Mouse (Mus musculus) hindbrain, embryonic 12.5 days (tissue): ENCODE results near the gene Spata5. TPM values are rescaled to one million over a fixed set of nuclear protein-coding genes. Genes with fewer than 3 reads are reported as not detected.

Source experiments
- ATAC-seq: fragments of 200-750 bp; cut with Nextera tagmentation; 2 replicates; pipeline ENCODE4 v1.8.0; 2017; ENCODE audit warnings: moderate TSS enrichment; ENCODE audit not compliant: low FRiP score
- H3K27ac ChIP-seq: fragments of 300-500 bp; sonication (generic); 2 replicates; pipeline ENCODE4 v1.5.1; 2016; ENCODE audit warnings: mild to moderate bottlenecking
- H3K27me3 ChIP-seq: fragments of 300-500 bp; sonication (generic); 2 replicates; pipeline ENCODE4 v1.6.1; 2016; ENCODE audit warnings: mild to moderate bottlenecking
- H3K36me3 ChIP-seq: fragments of 300-500 bp; sonication (generic); 2 replicates; pipeline ENCODE4 v1.6.1; 2016; ENCODE audit warnings: mild to moderate bottlenecking
- H3K4me1 ChIP-seq: fragments of 300-500 bp; sonication (generic); 2 replicates; pipeline ENCODE4 v1.6.1; 2016
- H3K4me2 ChIP-seq: fragments of 300-500 bp; sonication (generic); replicated peaks from 2 replicates; pipeline ENCODE4 v1.6.1; 2016; ENCODE audit warnings: mild to moderate bottlenecking
- H3K4me3 ChIP-seq: fragments of 300-500 bp; sonication (generic); 2 replicates; pipeline ENCODE4 v1.5.1; 2016; ENCODE audit warnings: mild to moderate bottlenecking
- H3K9ac ChIP-seq: fragments of 300-500 bp; sonication (generic); 2 replicates; pipeline ENCODE4 v1.6.1; 2016; ENCODE audit warnings: mild to moderate bottlenecking, moderate library complexity
- H3K9me3 ChIP-seq: fragments of 300-500 bp; sonication (generic); replicated peaks from 2 replicates; pipeline ENCODE4 v1.6.1; 2016; ENCODE audit warnings: mild to moderate bottlenecking
- WGBS: fragments of 180-500 bp; shearing (Covaris S2); methylation state at CpG from one replicate; pipeline ENCODE4 v1.1.7; 2016; 5-methylcytosine and 5-hydroxymethylcytosine counted together
- polyA plus RNA-seq: library from polyadenylated mRNA; unstranded; fragments of >200 nt; fragmentation: Nextera tagmentation; extraction: Ambion mirVana; gene quantifications from 2 replicates; pipeline ENCODE4 v1.2.1, GENCODE M21; 2016

Gene Spata5
- polyA plus RNA-seq, 1 experiment from 2014 or later, result 35.3 TPM

GRCm38 (mm10) chr3:37483709-37484265 lies 64.1 kb downstream of the Spata5 start:
- Histone ChIP-seq H3K27me3 (no peaks in the 10 kb centered on the region), H3K27ac (no peak overlapping the region), H3K9ac (no peak overlapping the region), H3K36me3 (no peaks in the 10 kb centered on the region), H3K4me2 (no peak overlapping the region), H3K4me1 (no peaks in the 10 kb centered on the region), H3K9me3 (no peaks in the 10 kb centered on the region), H3K4me3 (no peak overlapping the region)
- 90% methylated on average over 4 of the region's 4 CpGs for WGBS
- ATAC-seq, result no peak

DNA sequence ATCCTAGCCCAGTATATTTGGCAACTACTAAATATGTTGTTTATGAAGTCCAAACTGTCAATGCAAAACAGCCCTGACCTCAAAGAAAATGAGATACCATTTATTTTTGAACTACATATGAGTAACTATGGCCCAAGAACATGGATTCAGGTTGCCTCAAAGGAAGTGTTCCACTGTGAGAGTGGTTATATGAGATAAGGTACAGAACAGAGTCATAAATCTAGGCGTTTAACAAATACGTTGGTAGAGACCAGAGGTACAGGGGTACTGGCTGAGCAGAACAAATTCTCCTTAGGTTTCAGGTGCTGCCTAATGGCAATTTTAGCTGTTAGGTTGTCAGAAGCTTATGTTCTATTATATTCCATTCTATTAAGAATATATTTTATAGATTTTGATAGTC lies 67.9 kb downstream of the Spata5 start:
- 88% methylated on average over 2 of the region's 2 CpGs for WGBS
- H3K27me3 ChIP-seq, result no peaks in the 10 kb centered on the region
- ATAC-seq, result no peak

DNA sequence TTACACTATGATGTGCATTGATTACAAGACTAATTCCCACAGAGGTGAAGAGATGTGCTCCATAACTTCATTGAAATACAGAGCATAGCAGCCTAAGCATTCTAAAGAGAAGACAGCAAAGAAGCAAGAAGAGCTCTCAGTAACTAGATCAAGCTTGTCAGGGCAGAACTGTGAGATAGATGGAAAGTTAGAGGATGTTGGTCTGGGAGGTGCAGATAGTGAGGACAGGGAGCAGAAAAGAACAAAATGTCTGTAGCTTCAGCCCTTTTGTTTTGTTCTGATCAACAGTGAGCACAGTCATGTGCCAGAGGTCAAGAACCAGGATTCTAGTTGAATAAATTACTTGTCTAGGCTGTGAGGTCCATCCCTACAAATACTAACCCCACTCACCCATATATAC lies 68.5 kb downstream of the Spata5 start:
- Histone ChIP-seq H3K9ac (no peak overlapping the region), H3K36me3 (no peaks in the 10 kb centered on the region), H3K9me3 (no peaks in the 10 kb centered on the region), H3K4me3 (no peak overlapping the region), H3K4me1 (no peaks in the 10 kb centered on the region), H3K4me2 (no peak overlapping the region), H3K27ac (no peak overlapping the region), H3K27me3 (no peaks in the 10 kb centered on the region)
- no peak for ATAC-seq

More for the DNA sequence above, 67.9 kb downstream of the Spata5 start:
- no peaks in the 10 kb centered on the region for H3K36me3 ChIP-seq
- H3K4me1 ChIP-seq, result no peaks in the 10 kb centered on the region
- H3K4me3 ChIP-seq, result no peak overlapping the region
- no peak overlapping the region for H3K4me2 ChIP-seq
- H3K9ac ChIP-seq, result no peak overlapping the region
- H3K27ac ChIP-seq, result no peak overlapping the region
- H3K9me3 ChIP-seq, result no peaks in the 10 kb centered on the region

GRCm38 (mm10) chr3:37490025-37490424 lies 70.3 kb downstream of the Spata5 start:
- WGBS, result 92% methylated on average over 3 of the region's 3 CpGs
- Histone ChIP-seq H3K27me3 (no peaks in the 10 kb centered on the region), H3K4me1 (no peaks in the 10 kb centered on the region), H3K9me3 (no peaks in the 10 kb centered on the region), H3K9ac (no peak overlapping the region), H3K36me3 (no peaks in the 10 kb centered on the region), H3K27ac (no peak overlapping the region), H3K4me3 (no peak overlapping the region), H3K4me2 (no peak overlapping the region)
- ATAC-seq, result no peak

- Histone ChIP-seq H3K9ac (no peak overlapping the region), H3K36me3 (no peaks in the 10 kb centered on the region), H3K27me3 (no peaks in the 10 kb centered on the region), H3K4me2 (no peak overlapping the region), H3K27ac (no peak overlapping the region), H3K9me3 (no peaks in the 10 kb centered on the region), H3K4me1 (no peaks in the 10 kb centered on the region), H3K4me3 (no peak overlapping the region)
- WGBS, result 79% methylated on average over 1 of the region's 1 CpGs
- ATAC-seq, result no peak
These were observed 81.2 kb downstream of the Spata5 start for GRCm38 (mm10) chr3:37500939-37501338.

DNA sequence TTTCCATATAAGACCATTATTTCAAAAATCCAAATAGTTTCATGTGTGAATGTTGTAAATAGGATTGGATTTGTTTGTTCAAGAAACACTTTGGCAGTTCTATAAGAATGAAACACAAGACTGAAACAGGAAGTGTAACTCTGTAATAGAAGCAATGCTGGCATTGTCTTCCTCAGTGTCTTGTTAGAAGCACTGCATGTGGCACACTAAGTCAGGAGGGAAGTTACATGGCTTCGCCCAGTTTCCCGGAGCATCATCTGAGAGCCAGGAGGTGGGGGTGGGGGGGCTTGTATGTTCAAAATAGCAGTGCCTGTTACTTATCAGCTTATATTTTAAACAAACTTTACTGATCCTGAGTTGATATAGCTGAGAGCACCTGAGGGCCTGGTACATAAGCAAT lies 82.9 kb downstream of the Spata5 start:
- no peak for ATAC-seq
- no peak overlapping the region for H3K4me2 ChIP-seq

DNA sequence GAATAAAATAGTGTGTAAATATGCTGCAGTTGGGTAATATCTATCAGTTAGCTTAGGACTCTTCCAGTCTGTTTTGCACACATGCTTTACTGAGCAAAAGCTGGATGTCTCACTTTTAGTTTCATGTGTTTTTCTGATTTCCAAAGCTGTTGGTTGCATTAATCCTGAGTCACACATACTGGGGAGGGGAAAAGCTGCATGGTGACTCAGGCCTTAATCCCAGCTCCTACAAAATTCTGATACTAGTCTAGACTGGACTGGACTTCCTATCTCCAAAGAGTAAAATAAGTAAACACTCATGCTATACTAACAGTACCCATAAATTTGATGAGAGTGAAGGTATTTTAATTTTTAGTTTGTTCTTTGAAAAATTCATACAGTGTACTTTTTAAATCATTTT lies 84.2 kb downstream of the Spata5 start:
- Histone ChIP-seq H3K27ac (no peak overlapping the region), H3K27me3 (no peaks in the 10 kb centered on the region), H3K9ac (no peak overlapping the region), H3K36me3 (no peaks in the 10 kb centered on the region), H3K4me3 (no peak overlapping the region), H3K4me1 (no peaks in the 10 kb centered on the region), H3K4me2 (no peak overlapping the region), H3K9me3 (no peaks in the 10 kb centered on the region)
- ATAC-seq, result no peak

More for the DNA sequence above, 82.9 kb downstream of the Spata5 start:
- no peak overlapping the region for H3K9ac ChIP-seq
- no peaks in the 10 kb centered on the region for H3K9me3 ChIP-seq
- H3K27ac ChIP-seq, result no peak overlapping the region
- no peaks in the 10 kb centered on the region for H3K36me3 ChIP-seq
- H3K4me1 ChIP-seq, result no peaks in the 10 kb centered on the region
- H3K27me3 ChIP-seq, result no peaks in the 10 kb centered on the region
- H3K4me3 ChIP-seq, result no peak overlapping the region
- WGBS, result 71% methylated on average over 2 of the region's 2 CpGs

GRCm38 (mm10) chr3:37510055-37511032 lies 90.6 kb downstream of the Spata5 start:
- Histone ChIP-seq H3K36me3 (no peaks in the 10 kb centered on the region), H3K9ac (no peak overlapping the region), H3K4me2 (no peak overlapping the region), H3K4me3 (no peak overlapping the region), H3K9me3 (no peaks in the 10 kb centered on the region), H3K27me3 (no peaks in the 10 kb centered on the region), H3K27ac (no peak overlapping the region), H3K4me1 (no peaks in the 10 kb centered on the region)
- ATAC-seq, result no peak
- 76% methylated on average over 7 of the region's 7 CpGs for WGBS

GRCm38 (mm10) chr3:37515485-37515884 lies 95.8 kb downstream of the Spata5 start:
- WGBS, result 29% methylated on average over 2 of the region's 2 CpGs
- Histone ChIP-seq H3K4me3 (no peak overlapping the region), H3K27me3 (no peaks in the 10 kb centered on the region), H3K9ac (no peak overlapping the region), H3K9me3 (no peaks in the 10 kb centered on the region), H3K36me3 (no peaks in the 10 kb centered on the region), H3K27ac (no peak overlapping the region), H3K4me1 (no peaks in the 10 kb centered on the region), H3K4me2 (no peak overlapping the region)
- ATAC-seq, result no peak

GRCm38 (mm10) chr3:37516379-37516778 lies 96.7 kb downstream of the Spata5 start:
- Histone ChIP-seq H3K9me3 (no peaks in the 10 kb centered on the region), H3K27ac (no peak overlapping the region), H3K9ac (no peak overlapping the region), H3K27me3 (no peaks in the 10 kb centered on the region), H3K4me1 (no peaks in the 10 kb centered on the region), H3K4me2 (no peak overlapping the region), H3K36me3 (no peaks in the 10 kb centered on the region), H3K4me3 (no peak overlapping the region)
- ATAC-seq, result no peak
- WGBS, result 96% methylated on average over 2 of the region's 2 CpGs

DNA sequence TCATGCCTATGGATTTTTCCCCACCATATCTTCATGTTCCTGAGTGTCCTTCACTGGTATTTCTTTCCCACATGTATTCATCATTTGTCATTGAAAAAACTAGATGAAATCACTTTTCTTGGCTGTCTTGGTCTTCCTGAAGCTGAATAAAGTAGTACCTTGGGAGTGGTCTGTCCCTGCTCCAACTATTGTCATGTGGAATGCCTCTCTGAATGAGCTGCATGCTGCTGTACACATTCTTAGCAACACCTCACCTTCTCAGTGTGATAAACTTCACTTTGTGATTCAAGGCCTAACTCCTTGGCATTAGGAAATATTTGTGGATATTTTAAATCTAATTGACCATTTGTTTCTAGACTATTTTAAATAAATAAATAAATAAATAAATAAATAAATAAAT lies 98.9 kb downstream of the Spata5 start:
- H3K4me1 ChIP-seq, result no peaks in the 10 kb centered on the region
- no peaks in the 10 kb centered on the region for H3K36me3 ChIP-seq
- H3K27me3 ChIP-seq, result no peaks in the 10 kb centered on the region
- H3K9ac ChIP-seq, result no peak overlapping the region
- H3K4me2 ChIP-seq, result no peak overlapping the region
- H3K9me3 ChIP-seq, result no peaks in the 10 kb centered on the region
- H3K4me3 ChIP-seq, result no peak overlapping the region
- H3K27ac ChIP-seq, result no peak overlapping the region
- ATAC-seq, result no peak

DNA sequence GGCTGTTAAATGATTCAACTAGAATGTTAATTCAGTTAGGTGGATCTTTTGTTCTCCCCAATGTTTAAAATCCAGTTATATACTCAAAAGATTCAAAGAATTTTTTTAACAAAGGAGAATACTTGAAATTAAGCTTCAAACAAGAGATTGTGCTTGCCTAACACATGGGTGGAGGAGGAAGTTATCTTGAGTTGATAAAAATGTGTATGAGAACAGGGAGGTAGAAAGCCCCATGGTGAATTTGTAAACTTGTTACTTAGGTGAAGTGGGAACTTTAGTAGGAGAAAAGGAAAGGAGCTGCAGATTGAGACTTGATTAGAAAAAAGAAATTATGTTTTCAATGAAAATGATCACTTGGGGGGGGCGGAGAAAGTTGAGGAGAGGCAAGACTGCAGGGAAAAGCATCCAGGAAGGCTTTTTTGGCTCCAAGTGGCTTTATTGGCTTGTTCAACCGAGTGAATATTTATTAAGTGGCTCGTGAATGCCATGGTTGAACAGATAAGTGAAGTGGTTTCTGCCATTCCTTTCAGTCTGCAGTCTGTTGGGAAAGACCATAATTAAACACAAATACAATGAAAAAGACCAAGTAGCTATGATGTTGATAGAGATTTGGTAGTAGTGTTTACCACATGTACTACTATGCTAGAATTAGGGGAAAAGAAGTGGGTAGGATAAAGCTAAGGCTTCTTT lies 100.8 kb downstream of the Spata5 start:
- H3K4me3 ChIP-seq, result no peak overlapping the region
- no peak overlapping the region for H3K4me2 ChIP-seq
- H3K4me1 ChIP-seq, result no peaks in the 10 kb centered on the region
- no peak overlapping the region for H3K9ac ChIP-seq
- no peak overlapping the region for H3K27ac ChIP-seq
- H3K9me3 ChIP-seq, result no peaks in the 10 kb centered on the region
- 83% methylated on average over 3 of the region's 3 CpGs for WGBS
- no peak for ATAC-seq
- H3K36me3 ChIP-seq, result no peaks in the 10 kb centered on the region
- H3K27me3 ChIP-seq, result no peaks in the 10 kb centered on the region
